Mouse (Mus musculus) ovary, postnatal 14 days (tissue): Measurements from ENCODE around the gene Cyp4v3.
"Not testable (repeated sequence)": the region's sequence is repeated elsewhere in the genome, so short reads cannot be mapped to it uniquely, and the experiment has no call there.

ENCODE experiments used
- DNase-seq: peaks from one replicate; pipeline ENCODE4 v3.0.0; 2022; ENCODE audit warnings: low spot score

The Cyp4v3 gene

DNA sequence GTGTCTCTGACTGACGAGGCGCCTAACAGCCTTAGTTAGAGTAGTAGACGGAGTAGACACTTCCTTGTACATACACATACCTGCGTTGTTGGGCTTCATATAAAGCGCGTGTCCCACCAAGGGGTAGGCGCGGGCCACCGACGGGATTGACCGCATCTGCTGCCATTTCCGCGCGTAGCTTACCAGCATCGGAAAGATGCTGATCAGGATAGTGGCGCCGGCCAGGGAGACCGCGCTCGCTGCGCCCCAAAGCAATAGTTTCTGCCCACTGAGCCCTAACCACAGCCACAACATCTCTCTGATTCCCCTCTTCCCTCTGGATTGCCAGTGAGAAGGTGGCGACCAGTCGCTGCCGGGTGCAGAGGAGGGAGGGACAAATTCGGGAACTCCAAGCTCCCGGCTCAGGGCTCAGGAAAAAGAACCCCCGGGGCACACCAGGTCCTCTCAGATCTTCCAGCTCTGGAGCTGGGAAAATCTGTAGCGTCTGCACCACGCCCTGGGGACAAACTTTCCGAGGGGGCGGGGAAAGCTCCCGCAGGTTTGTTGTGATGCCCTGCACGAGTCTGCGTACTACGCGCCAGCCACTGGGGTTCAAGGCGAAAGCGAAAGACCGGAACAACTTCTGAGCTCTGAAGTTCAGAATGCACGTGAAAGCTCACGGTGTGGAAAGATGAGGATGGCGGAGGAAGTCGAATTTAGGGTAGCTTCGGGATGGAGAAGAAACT lies at the start of gene Cyp4v3:
Cyp4v3 (minus strand) TSS at position 532 of the 725 bp plus-strand sequence.
- DNase-seq, result peak; percentile 55

DNA sequence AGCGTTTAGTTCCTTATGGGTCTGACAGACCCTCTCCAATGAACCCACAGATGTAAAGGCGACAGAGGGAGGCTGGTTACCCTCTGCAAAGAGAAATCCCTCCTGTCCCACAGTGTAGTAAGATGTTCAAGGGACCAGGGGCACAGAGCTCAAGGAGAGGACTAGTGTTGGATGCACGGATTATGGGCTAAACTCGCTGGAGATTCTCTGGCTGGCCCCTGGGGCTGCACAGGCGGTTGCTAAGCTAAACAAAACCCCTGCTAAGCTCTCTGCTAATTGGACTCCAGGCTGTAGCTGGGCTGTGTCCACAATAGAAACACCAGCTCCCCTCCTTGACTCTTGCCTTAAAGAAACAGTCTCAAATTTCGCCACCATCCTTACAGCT lies 48.9 kb upstream of the Cyp4v3 start, which contains the start of gene Fam149a:
Fam149a (minus strand) TSS at position 329 of the 385 bp plus-strand sequence.
- DNase-seq, result no peak

DNA sequence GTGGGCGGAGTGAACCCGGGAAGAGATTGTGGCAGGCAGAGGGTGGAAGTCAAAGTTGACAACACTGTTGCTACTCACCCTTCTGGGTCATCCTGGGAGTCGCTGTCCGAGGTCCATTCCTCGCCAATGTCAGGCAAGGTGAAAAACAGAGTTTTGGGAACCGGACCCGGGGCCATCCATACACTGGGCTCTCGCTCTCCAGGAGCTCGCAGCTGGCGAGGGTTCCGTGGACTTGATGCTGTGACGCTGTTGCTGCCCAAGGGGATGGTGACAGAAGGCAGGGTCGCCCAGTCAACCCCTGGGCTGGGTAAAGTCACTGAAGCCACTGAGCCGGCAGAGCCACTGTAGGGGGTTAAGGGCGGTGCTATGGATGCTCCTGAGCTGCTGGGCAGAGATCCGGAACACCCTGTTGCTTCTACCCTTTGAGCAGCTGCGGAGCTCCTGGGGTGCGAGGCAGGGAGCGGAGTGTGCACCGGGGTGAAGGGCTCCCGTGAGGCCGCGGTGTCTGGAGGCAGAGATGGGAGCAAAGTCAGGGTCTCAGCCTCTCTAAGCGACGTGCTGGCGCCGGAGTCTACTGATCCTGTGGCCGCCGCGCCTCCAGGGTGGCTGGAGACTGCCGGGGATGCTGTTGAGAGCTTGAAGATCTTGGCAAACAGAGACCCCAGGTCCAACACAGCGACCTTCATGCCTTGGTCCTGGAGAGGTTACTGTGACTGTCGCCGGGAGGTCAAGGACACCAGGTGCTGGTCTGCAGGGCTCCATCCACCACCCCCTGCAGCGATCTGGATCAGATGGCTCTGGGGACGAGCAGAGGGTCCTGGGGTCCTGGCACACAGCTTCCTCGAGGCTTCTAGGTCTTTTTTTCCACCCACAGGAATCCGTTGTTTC lies 48.3 kb upstream of the Cyp4v3 start:
- no peak for DNase-seq

DNA sequence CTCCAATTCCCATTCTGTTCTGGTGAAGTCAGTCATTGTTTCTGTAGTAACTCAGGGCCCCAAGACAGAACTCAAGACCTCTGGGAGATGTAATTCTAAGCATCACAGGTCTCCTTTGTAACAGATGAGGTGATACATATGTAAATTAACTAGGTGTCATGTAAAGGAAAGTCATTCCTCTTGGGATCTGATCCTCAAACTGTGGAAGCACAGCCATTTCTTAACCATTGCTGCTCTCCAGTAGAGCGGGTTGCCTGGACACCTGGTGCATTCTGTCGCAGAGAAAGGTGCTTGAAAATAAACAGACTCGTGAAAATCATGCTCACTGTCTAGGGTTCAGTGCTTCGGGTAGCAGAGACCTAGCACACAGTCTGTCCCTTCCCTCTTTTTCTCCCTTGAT lies 47.6 kb upstream of the Cyp4v3 start:
- DNase-seq, result no peak

DNA sequence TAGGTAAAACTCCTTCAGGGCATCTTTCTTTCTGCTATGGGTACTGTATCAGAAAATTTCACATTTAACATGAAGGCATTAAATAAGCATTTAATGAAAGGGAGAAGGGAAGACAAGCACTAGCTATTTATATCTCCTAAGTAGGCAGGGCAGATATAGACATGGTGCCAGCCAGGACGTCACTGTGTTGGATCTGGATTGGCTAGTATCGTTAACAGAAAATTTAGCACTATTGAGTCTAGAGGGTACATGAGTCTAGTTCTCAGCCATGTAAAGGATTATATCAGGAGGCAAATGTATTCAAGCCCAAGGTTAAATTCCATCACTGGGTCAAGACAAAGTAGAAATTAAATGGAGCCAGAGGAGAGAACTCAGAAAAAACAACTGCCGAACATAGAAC lies 41.1 kb upstream of the Cyp4v3 start:
- DNase-seq, result no peak

DNA sequence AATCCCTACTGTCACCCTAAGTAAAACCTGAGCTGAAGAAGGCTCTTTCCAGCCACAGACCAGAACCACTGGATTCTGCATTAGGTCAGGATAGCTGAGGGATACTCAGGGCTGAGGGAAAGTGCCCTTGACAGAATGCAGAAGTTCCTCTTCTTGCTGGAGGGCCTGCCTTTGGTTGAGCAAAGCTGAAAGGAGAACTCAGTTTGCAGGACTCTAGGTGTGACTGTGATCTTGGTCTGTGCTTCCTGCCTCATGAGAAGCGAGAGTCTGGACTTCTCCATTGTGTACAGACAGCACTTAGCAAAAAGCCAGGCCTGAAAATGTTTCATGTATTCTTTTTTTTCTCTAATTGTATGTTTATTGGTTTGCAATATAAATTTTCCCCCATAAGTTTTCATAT lies 34.1 kb upstream of the Cyp4v3 start:
- DNase-seq, result no peak

DNA sequence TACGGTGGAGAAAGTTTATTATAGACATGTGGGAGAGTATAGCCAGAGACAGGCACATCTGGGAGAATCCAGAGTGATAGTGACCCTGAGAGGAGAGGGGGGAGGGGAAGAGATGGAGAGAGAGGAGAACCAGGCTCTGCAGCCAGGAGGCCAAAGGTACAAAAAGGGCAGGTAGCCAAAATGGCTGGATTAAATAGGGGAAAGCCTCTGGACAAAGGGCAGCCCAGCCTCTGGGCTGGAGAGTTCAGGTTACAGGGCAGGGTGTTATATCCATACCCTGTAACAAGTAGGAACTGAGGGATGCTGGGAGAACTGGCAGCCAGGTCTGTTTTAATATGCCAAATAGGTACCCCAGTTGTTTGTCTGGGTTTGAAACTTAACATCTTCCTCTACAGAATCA lies 30.2 kb upstream of the Cyp4v3 start:
- no peak for DNase-seq

DNA sequence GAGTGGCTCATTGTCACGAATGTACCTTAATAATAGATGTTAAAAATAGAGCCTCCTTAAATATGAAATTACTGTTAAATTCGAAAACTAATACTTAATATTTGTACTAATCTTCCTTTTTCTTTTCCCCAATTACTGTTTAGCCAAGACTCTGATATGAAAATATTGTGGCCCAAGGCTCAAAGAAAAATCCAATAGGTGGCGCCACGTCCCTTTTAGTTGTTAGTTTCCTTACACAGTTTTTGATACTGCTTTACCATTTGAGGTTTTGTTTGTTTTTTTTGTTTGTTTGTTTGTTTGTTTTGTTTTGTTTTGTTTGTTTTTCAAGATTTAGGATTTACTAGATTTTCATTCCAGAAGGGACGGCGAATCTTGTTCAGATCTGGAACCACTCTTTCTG lies 29.3 kb upstream of the Cyp4v3 start:
- no peak for DNase-seq

DNA sequence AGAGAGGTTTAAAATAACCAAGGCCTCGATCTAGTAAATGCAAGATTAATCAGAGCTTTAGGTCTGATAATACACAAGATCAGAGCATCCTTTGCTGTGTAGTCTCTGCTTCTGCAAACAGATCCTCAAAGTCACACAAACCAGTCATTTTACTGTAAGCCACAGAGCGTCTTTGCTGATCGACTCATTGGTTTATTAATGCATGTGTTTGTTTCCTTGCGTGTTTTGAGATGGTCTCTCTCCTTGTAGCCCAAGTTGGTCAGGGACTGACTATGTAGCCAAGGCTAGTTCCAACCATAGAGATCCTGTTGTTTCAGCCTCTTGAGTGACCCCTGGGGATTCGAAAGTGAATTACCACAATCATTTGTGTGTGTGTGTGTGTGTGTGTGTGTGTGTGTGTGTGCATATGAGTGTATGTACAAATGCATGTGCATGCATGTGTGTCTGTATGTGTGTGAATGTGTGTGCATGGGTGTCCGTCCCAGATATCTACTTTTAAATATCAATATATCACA lies 26.1 kb upstream of the Cyp4v3 start:
- DNase-seq, result no peak

DNA sequence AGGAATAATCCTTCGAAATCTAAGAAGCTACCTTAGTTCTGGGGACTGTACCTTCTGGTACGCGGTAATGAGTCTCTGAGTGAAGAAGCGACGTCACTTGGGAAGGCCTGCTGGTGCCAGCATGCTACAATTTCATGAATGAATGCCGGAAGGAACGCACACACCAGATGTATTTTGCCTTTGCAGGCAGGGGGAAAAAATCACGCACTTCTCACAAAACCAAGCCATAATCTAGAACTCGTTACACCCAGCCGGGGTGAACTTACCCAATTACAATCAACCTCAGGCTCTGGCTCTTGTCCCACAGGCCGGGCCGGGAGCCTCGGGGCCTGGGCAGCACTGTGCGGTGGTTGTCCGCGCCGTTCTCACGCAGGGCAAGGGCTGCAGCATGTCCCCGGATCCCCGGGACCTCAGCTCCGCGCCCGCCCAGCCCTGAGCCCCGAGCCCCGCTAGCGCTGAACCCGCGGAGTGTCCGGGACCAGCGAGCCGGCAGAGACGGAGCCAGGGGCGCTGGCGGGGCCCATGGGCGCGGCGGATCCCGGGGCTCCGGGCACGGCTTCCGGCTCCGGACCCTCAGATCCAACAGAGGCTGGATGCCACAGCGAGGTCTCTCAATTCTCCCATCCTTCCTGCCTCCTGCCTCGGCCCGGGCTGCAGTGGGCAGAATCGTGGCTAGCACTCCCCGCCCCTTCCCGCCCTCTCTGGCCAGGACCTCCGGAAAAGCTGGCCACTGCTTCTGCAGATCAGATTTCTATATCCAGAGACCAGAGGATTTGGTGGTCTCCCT lies 25.3 kb upstream of the Cyp4v3 start:
- peak; percentile 18 for DNase-seq

DNA sequence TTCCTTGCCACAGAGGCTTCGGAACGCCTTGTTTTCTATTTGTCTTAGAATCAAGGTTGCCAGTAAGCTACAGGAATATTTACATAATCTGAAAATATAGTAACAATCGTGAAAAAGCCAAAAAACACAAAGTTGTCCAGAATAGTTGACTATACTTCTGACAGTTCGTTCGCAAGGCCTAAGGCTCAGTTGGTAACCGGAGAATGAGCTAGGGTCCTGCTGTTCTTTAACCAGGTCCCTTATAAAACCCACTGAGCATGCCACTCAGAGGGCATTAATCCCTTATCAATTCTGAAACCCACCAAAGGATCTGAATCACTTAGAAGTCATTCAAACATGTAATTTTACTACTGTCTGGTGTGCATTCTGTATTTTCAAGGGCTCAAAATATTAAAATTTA lies 22.8 kb upstream of the Cyp4v3 start:
- DNase-seq, result no peak

DNA sequence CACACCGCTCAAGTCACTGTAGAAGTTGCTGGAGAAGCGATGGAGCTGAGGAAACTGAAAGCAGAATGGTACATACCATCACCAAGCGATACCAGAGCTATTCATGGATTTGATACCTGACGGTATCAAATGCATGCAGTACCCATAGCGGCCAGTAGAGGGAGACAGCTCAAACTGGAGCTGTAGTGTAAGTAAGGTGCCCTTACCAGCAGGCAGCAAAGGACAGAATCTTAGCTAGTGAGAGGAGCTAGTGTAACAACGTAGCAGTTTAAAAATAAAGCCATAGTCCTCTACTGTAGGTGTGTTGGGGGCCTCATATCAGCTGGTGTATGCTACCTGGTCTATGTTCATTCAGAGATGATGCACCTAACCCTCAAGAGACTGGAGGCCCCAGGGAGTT lies 12.0 kb upstream of the Cyp4v3 start:
- DNase-seq, result peak; percentile 34

DNA sequence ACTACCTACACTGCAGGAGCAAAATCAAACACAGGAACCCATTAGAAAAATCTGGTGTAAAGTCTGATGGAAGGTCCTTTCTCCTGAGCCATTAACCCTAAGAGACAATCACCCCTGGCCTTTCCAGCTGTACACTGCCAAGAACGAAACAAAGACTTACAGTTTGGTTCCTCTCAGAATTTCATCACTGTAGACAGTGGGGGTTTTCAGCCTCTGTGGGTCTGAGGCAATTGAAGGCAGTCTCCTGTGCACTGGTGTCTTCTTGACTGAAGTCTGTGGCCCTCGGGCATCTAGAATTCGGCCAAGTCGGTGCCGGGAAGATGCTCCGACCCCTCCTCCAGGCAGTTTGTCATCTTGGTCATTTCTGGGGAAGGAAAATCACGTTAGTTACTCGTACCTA lies 11.3 kb upstream of the Cyp4v3 start:
- no peak for DNase-seq

DNA sequence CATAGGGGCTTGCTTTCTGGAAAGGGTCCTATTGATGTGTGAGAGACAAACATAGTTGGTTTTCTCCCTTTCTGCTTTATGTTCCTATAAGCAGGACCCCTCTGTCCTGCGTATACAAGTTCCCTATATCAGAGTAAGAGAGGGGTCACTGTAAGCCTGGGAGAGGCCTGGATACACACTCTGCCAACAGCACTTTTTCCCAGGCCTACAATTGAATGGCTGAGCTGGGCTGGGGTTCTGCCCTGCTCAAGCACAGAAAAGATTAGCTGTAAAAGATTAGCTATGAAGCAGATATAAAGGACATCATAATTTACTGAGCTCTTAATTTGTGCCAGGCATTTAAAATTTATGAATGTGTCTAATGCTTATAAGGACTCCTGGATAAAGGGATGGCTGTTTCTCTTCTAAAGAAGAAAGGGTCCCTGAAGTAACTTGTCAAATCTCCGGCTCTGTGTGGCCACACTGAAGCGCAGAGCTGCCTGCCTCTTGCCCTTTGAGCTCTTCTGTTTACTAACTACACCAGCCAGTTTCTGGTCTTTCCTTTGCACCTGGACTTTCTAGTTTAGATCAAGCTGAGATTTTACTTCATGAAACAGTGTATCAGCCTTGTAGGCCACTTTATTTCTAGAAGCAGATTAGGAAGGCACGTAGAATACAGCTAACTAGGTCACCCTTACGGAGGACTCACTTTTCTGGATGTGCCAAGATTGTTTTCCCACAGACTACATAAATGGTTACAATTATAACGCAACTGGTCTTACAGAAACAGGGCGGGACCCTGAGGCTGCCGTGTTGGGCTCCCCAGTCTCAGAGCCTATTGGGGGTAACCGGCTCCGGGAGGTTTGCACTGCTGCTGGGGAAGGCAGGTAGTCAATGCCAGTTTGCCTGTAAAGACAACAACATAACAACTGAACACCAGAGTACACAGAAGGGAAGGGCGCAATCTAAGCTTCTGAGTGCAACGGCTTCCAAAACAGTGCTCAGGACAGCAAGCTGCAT lies 8.9 kb upstream of the Cyp4v3 start:
- no peak for DNase-seq

DNA sequence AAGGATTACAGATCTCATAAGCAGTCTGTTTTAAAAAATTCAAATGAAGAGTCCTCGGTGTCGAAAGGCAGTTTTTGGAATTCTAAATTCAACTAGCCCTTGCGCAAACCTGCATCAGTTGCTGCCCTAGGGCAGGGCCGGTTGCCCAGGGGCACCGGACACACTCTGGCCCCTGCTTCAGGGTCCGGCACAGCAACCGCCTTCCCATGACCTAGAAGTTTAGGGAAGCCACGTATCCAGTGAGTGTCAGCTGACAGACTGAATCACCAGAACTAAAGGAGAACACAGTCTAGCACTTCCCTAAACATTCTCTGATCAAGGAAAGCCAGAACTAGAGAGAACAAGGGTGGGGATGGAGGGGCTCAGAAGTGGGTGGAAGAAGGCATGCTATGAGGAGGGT lies 477 bp upstream of the Cyp4v3 start:
- no peak for DNase-seq

DNA sequence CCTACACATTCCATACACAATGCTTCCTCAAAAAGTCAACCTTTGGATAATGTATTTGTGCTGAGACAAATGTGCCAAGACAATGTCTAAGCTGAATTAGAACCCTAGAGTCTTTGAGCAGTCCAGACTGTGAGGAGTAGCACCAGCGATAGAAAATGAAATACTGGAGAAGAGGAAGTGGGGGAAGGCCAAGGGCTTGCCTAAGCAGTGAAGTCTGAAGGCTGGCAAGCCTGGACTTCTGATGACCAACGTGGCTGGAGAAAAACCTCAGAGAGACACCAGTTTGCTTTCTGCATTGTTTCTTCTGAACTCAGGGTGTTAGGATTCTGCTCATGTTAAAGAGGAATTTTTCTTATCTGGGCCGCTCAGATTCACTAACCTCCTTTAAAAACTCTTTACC lies 2.2 kb downstream of the Cyp4v3 start:
- DNase-seq, result no peak

DNA sequence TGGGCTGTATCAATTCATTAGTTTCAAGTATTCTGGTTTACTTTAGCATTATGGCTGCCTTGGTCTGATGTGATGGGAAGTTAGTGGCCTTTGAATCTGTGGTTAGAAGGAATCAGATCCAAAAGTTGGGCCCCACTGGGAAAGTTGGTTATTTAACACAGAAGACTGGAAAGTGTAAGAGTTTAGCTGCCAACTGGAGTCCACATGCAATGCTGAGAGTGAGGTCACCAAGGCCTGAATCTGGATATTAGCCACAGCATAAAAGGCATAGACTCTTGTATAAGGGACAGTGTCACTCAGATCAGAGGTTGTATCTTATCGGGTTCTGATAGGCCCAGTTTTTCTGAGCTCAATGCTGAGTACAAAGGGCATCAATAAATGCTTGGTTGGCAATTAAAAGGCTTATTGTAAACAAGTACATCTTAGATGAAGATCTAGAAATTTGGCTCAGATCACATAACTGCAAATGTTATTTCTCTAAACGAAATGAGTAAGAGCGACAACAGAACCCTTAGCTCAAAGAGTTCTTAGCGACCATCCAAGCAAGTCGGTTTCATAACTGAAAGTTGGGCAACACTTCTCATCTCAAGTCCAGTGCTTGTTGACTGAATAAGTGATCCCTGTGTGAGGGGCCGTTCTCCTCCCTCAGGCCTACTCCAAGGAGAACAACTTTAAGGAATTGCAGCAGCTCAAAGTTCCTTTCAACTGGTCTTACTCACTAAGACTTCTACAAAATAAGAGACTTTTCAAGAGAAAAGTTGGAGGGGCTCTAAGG lies 3.6 kb downstream of the Cyp4v3 start:
- DNase-seq, result no peak

DNA sequence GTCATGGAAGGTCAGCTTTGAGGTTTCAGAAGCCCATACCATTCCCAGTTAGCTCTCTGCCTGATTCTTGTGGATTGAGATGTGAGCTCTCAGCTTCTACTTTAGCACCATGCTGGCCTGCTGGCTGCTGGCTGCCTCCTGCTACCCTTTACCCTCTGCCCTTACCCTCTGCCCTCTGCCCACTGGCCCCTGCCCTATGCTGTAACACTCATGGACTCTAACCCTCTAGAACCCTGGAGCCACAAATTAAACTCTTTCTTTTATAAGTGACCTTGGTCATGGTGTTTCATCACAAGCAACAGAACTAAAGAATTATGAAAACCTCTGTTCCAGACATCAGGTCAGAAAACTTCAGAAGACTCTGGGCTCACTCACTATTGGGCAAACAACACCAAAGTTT lies 5.9 kb downstream of the Cyp4v3 start:
- not testable (repeated sequence) for DNase-seq

DNA sequence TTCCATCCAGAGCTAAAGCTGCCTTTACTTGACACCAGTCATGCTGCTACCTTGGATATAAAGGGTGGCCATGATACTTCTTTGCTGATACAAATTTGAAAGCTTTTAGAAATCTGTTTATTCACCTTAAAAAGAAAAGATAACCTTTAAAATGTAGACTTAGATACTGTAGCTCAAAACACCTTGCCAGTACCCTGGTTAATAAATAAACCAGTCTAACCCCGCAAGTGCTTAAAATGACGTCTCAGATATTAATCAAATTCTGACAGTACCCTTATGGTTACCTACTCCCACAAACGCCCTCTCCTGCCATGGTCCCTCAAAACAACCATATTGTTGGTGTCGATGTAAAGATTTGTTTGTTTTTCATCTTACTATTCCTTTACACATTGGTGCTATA lies 8.9 kb downstream of the Cyp4v3 start:
- no peak for DNase-seq

DNA sequence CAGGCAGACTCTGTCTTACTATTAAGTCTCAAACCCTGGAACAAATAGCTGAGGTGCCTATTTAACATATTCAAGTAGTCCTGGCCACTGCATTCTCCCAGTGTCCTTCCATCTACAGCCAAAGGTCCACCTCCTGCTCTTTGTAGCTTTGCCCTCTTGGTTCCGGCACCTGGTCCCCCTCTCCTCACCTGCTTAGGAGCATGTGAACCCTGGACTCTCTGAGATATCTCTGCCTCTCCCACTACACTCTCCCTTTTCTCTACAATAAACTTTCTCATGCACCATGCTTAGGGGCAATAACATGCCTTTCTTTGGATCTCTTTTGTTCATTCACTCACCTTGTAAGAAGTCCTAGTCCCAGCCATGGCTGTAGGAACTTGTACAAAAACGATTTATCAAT lies 11.7 kb downstream of the Cyp4v3 start:
- no peak for DNase-seq
